Mouse (Mus musculus) thymus, postnatal 10 days (tissue): ENCODE measurements around the gene Rab8a.
"Not testable (repeated sequence)": the region's sequence is repeated elsewhere in the genome, so short reads cannot be mapped to it uniquely, and the experiment has no call there.

Source experiments
- DNase-seq, 2 experiments: peaks; one replicate each; pipeline ENCODE4 v3.0.0; 2021; ENCODE audit warnings: low spot score in 2 of 2

Rab8a gene

DNA sequence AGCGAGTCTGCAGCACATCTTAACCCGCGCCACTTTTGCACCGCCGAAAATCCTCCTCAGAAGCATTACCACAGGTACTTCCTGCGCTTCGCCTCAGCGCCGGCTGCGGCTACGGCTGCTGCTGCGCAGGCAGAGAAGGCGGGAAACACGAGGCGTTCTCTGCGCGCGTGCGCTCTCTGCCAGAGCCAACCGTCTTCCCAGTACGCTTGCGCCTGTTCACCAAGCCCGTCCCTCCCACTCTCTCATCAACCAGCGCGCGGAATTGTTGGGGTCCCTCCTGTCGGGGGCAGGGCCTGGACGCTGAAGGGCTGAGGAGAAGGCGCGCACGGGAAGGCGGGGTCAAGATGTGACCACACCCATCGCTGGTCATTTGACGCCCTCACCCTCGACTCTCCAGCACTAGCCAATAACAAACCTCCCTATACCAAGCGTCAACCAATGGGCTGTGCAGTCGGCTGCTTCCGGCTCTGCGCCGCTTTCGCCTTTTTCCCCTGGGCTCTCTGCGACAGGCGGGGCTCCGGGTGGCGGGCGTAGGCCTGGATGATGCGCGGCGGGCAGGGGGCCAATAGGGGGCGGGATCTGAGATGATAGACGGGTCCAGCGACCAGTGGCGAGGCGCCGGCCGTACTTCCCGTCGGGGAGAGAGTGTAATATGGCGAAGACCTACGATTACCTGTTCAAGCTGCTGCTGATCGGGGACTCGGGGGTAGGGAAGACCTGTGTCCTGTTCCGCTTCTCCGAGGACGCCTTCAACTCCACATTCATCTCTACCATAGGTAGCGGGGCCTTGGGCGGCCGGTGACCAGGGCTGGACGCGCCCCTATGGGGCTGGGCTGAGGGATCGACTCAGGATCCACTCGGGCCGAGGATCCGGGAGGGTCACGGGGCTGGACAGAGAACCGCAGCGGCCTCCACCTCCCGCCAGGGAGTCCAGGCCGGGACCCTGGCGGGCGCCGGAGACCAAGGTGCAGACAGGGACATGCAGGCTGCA, at the start of gene Rab8a:
Gene Rab8a, plus strand, starts transcription at position 494 of the 991 bp plus-strand sequence.
- peak; percentile 99 to 100 for DNase-seq

DNA sequence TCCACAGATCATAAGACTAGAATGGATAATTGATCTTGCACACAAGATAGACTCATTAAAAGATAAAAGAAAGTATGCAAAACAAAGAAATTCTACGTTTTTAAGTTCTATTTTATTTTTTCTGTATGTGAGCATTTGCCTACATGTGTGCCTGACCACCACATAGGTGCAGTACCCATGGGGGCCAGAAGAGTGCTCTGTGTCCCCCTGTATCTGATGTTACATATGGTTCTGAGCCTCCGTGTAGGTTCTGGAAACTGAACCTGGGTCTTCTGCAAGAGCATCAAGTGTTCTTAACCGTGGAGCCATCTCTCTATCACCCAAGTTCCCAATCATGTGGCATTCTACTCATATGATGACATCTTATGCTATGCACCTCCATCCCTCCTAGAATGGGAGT, 48.5 kb upstream of the Rab8a start:
- DNase-seq = no peak

DNA sequence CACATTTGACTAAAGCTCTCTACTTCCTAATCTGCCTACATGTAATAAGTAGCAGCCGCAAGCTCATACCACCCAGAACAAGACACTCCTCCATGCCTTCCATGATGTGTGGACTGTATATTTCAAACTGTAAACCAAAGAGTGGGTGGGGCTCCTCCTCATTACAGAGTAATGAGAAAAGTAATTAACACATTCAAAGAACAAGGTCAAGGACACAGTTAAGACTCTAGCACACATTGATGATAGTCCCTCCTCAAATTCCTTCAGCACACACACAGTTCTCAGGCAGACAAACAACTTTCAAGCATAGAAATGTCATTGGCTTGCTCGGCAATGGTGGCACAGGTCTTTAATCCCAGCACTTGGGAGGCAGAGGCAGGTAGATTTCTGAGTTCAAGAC, 45.8 kb upstream of the Rab8a start:
- DNase-seq = no peak

DNA sequence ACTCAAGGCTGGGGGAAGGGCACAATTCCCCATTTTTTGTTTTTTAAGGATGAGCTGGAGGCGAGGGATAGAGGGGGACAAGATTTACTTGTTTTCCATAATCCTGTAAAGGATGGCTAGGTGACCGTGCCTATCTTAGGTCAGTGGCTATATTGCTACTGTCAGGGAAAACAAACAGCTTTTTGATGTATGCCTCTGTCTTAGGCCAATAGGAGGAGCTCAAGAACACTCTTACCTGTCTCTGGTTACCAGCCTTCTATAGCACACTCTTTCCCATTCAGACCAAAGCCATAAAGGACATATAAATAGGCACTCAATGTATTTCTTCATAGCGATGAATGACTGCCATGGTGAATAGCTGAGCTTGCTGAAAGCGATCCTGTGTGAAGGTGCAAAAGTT, 42.4 kb upstream of the Rab8a start:
- DNase-seq = no peak

DNA sequence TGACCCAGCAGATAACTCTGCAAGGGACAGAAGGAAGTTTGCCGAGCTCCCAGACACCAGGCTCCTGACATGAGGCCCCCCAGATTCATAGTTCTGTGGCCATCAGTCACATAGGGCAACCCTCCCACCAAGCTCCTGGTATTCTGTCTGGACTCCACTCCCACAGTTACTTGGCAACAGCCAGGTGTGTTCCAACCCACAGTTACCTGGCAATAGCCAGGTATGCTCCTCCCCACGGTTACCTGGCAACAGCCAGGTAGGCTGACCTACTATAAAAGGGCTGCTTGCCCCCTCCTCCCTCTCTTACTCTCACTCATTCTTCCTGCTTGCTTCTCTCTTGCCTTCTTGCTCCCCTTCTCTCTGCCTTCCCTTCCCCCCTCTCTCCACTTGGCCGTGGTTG, 39.5 kb upstream of the Rab8a start:
- DNase-seq = not testable (repeated sequence)

DNA sequence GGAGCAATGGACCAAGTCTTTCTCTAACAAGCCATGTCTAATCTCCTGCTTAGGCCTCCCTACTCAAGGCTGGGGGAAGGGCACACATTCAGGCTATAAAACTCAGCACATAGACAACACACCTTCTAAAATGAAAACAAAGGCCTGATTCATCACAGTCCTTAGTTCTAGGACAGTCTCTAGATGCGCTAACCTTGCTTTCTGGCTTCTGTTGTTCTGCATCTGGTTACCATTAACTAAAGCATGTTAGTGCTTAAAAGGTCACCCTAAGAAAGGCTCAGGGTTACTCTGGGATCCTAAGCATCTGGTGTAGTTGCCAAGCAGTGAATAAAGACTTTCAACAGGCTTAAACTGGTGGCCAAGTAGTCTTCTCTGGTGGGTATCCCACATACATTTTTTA, 39.0 kb upstream of the Rab8a start:
- DNase-seq = no peak

DNA sequence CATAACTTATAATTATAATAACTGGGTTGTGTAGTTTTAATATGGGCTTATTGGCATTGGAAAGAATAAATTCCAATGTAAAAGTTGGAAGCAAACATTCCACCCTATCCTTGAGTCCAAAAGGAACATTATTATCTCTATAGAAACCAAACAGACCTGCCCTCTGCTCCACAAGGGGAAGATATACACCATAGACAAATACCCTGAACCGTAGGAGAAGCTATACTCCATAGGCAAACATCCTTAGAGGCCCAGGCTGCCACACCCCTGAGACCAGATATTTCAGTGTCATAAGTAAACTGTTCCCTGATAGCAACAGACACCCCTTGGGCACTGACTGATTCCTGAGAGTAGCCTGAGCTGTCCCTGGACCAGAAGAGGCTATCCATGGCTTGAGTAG, 33.2 kb upstream of the Rab8a start:
- DNase-seq = no peak

DNA sequence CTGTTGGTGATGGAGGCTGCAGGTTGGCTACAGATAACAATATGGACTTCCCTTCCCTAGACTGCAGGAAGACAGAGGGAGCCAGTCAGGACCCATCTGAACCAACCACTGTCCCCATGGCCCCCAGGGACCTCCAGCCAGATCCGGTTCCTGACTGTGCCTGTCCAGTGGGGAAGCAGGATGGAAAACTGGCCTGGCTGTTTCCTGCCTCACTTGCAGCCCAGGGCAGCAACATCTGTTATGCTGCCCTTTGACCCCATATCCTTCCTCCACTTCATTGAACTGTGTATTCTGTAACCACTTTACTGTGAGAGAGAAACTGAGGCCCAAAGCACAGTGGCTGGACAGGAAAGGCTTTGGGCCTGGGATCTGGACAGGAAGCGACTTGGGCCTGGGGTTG, 29.7 kb upstream of the Rab8a start:
- no peak for DNase-seq

DNA sequence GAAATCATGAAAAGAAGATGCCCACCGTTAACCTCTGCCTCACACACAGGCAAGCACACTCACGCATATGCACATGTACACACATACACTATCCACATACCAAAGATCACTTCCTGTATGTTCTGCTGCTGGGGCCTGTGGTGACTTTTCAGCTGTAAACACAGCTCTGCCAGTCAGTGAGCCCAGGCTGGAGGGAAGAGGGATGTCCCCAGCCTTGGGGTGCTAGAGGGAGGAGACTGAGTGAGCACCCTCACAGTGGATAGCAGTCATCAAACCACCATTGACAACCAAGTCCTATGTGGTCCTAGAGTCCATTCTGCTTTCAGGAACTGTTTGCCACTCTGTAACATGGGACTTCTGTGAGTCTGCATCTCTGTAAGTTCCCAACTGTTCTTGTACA, 29.1 kb upstream of the Rab8a start:
- DNase-seq = no peak

DNA sequence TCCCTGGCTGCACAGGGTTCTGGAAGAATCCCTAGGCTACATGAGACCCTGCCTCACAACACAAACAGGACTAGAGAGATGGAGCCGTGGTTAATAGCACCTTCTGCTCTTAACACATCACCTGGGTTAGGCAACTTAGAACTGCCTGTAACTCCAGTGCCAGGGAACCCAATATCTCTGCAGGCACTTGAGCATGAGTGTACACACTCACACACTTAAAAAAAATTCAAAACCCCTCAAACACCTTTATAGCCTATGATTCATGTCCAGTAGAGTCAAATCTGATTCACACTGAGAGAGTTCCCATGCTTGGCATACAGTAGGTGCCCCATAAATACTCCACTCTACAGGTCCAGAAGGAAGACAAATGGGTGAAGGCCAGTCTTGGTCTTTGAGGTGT, 28.6 kb upstream of the Rab8a start:
- DNase-seq = no peak

DNA sequence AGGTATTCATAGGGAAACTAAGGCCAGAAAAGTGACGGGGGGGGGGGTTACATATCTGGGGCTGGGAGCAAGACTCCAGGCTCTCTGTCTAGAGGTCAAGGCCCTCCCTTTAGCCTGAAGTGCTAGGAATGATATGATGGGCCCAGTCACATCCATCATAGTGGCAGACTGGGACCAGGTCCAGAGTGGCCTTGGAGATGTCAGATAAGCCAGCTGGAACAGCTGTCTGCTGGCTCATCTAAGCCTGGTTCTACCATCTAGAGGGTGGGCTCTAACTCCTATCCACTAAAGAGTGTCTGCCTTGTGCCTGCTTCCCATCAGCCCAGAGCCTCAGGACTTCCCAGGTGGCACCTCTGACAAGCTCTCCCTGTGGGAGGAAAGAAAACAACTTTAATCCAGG, 28.1 kb upstream of the Rab8a start:
- no peak for DNase-seq

DNA sequence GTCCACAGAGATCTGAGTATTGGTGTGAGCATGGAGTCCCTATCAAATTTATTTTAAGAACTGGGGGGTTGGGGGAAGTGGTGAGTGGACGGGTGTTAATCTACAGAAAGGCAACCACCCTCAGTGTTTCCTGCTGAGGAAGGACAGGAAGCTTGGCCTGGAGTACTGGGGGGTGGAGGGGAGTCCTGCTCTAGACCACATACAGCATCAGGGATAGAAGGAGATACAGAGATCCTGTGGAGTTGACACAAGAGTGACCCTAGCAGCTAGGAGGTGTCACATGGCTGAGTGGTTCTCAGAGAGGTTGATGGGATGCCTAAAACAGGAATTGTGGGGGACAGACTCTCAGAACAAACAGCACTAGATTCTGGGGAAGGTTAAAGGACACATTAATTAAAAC, 27.5 kb upstream of the Rab8a start:
- no peak for DNase-seq

DNA sequence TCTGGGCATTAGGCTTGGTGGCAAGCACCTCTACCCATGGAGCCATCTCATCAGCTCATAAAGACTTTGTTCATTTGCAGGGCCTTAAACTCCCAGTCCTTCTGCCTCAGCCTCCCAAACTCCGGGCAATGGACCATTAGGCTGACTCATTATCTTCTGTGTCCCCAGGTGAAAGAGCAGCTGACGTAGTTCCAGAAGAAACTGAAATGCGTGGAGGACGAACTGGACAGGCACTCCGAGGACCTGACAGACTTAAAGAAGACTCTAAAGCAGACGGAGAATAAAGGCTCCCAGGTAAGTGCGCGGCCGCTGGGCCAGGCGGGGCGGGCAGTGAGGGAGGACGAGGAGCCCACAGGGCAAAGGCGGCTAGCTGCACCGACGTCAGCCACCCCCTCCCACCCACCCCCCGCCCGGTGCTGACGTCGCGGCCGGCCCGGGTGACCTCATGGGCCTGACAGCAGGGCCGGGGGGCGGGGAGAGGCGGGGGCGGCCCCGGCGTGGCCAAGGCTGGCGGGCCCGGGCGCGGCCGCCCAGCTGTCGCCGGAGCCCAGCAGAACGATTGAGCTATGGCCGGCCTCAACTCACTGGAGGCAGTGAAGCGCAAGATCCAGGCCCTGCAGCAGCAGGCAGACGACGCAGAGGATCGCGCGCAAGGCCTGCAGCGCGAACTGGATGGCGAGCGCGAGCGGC, 26.1 kb upstream of the Rab8a start, which contains the start of gene Tpm4:
Gene Tpm4, plus strand, starts transcription at position 220 of the 690 bp plus-strand sequence.
- peak; percentile 26 to 36 for DNase-seq

DNA sequence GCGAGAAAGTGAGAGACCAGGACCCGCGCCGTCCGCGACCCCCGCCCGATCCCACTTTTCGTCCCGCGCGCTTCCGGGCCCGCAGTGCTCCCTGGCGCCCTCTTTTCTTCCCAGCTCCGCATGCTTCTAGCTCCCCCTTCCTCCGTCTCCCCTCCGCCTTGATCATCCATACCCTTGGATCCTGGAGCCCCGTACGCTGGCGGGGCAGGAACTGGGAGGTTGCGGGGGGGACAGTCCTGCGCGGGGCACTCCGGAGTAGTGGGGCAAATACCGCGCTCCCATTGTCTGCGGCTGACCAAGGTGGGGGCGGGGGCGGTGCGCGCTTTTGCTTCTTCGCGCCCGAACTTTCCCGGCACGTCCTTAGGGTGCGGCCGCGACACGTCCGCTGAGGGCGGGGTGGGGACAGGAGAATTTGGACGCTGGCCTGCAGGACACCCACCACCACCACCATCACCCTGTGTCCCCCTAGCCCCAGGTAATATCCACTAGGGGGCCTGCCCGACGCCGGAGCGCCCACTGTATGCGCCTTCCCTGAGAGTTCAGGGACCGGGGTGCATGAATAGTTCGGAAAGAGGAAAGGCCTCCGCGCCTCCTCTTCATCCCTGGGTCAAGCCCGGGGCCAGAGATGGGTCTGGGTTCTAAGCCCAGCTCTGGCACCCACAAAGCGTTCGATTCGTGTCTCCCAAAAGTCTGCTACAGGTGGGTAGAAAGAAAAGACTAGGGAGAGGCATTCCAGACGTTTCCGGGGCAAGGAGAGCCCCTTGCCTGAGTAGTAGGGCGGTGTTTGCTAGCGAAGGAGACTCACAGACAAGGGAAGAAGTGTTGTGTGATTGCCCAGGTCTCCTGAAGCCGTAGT, 25.3 kb upstream of the Rab8a start:
- DNase-seq = peak; percentile 59

DNA sequence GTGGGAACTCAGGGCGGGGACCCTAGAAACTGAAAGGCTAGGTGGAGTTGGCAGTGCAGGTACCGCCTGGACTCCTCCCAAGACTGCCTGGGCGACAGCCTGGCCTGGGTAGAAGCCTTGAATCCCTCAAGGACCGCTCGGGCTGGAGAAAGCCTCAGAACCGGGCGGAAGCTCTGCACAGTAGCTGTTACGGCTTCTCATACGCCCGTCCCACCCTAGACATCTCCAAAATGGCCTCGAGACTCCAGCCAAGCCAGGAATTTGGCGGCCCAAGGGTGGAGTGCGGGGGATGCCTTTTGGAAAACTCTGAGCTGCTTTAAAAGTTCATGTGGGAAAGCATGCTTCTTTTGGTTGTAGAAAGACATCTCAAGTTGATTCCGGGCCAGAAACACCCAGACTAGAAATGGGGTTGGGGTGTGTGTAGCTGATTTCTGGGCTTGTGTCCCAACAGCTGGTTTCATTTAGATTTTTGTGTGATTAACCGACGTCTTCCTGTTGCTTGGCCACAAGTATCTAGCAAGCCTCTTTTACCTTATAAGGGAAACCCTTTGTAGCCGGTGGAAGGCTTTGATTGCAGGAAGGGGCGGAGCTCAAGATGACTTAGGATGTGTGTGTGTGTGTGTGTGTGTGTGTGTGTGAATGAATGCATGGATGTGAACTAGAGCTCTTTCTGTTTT, 24.6 kb upstream of the Rab8a start:
- DNase-seq = peak; percentile 82 to 85

DNA sequence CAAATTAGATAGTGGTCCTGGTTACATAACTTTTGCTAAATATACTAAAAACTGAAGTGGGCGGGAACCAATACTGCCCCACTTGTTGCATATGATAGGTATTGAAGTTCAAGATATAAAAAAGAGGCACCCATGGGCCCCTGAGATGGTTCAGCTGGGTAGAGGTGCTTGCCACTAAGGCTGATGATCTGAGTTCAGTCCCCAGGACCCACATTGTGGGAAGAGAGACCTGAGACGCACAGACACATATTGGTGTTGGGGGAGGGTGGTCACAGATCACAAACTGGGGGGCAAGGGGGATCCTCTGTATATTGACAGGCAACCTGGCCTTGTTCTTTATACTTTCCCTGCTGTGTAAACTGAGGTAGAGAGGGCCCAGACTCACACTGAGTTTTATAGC, 23.6 kb upstream of the Rab8a start:
- no peak for DNase-seq

DNA sequence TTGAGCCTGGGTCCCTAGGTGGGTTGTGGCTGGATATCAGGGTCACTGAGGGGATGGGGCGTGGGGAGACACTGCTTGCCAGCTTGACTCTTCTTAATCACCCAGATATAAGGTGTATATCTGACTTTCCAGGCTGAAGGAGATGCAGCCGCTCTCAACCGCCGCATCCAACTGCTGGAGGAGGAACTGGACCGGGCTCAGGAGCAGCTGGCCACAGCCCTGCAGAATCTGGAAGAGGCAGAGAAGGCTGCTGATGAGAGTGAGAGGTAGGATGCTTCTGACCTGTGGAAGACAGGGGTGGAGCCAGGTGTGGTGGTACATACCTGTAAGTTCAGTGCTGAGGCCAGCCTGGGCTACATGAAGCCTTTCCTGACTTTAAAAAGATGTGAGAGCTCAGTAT, 22.5 kb upstream of the Rab8a start:
- DNase-seq = no peak

DNA sequence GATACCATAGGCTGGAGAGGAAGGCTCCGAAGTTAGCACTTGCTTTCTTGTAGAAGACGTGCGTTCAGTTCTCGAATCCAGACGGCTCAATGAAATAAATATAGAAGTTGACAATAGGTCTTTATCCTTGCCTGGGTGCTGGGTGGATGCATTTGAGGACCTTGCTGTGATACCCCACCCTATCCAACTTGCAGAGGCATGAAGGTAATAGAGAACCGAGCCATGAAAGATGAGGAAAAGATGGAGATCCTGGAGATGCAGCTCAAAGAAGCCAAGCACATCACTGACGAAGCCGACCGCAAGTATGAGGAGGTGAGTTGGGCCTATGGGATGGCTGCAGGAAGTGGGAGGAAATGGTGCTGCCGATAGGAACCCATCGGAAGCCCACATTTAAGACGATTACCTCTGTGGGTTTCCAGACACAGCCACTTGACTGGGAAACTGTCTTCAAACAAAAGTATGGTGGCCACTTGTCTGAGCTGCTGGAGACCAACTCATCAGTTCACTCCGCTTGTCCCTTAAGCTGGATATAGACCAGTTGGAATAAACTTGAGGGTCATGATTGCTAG, 17.7 kb upstream of the Rab8a start:
- DNase-seq = no peak

DNA sequence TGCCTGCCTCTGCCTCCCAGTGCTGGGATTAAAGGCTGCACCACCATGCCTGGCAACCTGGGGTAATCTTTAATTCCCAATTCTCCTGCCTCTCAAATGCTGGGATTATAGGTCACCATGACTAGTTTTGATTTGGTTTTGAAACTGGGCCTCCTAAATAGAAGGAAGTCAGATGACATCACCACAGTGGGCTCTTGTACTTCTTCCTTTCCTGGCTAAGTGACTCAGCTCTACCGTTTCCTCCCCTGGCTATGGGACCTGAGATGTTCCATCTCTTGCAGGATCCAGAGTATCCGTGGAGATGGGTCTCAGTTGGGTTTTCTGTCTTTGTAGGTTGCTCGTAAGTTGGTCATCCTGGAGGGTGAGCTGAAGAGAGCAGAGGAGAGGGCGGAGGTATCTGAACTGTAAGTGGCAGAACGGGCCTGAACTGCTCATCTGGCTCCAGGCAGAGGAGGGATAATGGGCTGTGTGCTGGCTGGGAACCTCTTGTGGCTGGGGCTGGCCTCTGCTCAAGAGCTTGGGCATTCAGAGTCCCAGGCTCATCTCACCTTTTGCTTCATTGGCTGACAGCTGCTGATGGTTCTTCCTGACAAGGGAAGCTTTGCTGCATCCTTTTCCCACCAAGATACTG, 16.5 kb upstream of the Rab8a start:
- DNase-seq = no peak

DNA sequence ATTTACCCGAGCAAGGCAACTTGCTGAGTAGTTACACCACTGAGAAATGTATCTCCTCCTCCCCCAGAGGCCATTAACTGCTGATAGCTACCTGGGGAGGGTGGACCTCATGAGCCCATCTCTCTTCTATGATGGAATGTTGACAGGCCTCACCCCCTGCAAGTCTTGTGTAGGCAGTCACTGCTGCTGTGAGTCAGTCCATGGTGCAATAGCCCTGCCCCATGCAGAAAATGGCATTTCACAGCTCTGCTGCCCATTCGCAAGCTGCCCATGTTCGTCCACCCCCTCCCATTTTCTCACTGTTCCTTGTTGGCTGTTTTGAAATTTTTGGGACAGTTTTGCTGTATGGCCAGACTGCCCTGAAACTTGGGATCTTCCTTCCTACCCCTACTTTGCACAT, 15.5 kb upstream of the Rab8a start:
- DNase-seq = no peak

DNA sequence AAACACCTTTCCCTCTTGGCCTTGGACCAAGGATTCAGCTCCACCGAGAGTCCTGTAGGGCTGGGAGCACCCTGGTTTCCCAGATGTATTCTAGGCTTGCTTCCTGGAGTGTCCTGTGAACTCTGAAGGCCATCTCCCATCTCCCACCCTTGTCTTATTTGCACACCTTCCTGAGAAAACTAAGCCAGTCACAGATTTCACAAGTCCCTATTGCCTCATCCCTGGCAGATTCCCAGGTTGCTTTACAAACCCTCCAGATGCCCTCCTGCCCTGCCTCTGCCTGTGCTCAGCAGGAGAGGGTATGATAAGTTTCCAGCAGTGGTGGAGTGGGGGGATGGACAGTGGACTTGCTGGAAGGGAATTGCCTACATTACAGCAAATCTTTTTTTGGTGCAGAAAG, 14.9 kb upstream of the Rab8a start:
- no peak for DNase-seq
